Mouse (Mus musculus) hindbrain, embryonic 16.5 days (tissue): Measurements from ENCODE around the gene Fmnl3. TPM values are rescaled to one million over a fixed set of nuclear protein-coding genes. Genes with fewer than 3 reads are reported as not detected.
A peak's percentile ranks its signal among the peaks of the same experiment; 100 is the strongest.

Experiments
- ATAC-seq: fragments of 200-750 bp; cut with Nextera tagmentation; 2 replicates; pipeline ENCODE4 v1.8.0; 2017; ENCODE audit warnings: moderate TSS enrichment, moderate library complexity
- H3K27ac ChIP-seq: fragments of 300-500 bp; sonication (generic); 2 replicates; pipeline ENCODE4 v1.5.1; 2014; ENCODE audit warnings: low read depth, mild to moderate bottlenecking, control low read depth, low read length, moderate library complexity
- H3K27me3 ChIP-seq: fragments of 300-500 bp; sonication (generic); replicated peaks from 2 replicates; pipeline ENCODE4 v1.6.1; 2014; ENCODE audit warnings: low read length; ENCODE audit not compliant: control insufficient read depth, insufficient read depth
- H3K36me3 ChIP-seq: fragments of 300-500 bp; sonication (generic); 2 replicates; pipeline ENCODE4 v1.6.1; 2014; ENCODE audit warnings: mild to moderate bottlenecking, low read length, moderate library complexity, mixed read lengths; ENCODE audit not compliant: control insufficient read depth, insufficient read depth
- H3K4me1 ChIP-seq: fragments of 300-500 bp; sonication (generic); 2 replicates; pipeline ENCODE4 v1.6.1; 2014; ENCODE audit warnings: low read depth, low read length; ENCODE audit not compliant: control insufficient read depth, insufficient read depth
- H3K4me2 ChIP-seq: fragments of 300-500 bp; sonication (generic); 2 replicates; pipeline ENCODE4 v1.6.1; 2014; ENCODE audit warnings: mild to moderate bottlenecking, low read length, control low read depth, moderate library complexity
- H3K4me3 ChIP-seq: fragments of 300-500 bp; sonication (generic); 2 replicates; pipeline ENCODE4 v1.5.1; 2014; ENCODE audit warnings: mild to moderate bottlenecking, low read length, control low read depth, moderate library complexity
- H3K9ac ChIP-seq: fragments of 300-500 bp; sonication (generic); 2 replicates; pipeline ENCODE4 v1.6.1; 2014; ENCODE audit warnings: low read depth, mild to moderate bottlenecking, control low read depth, low read length, moderate library complexity
- H3K9me3 ChIP-seq: fragments of 300-500 bp; sonication (generic); 2 replicates; pipeline ENCODE4 v1.6.1; 2014; ENCODE audit warnings: mild to moderate bottlenecking, low read length, moderate library complexity; ENCODE audit not compliant: control insufficient read depth
- WGBS: fragments of 180-500 bp; shearing (Covaris S2); extraction: QIAGEN DNeasy Blood & Tissue Kit; methylation state at CpG from one replicate; pipeline ENCODE4 v1.1.7; 2014; 5-methylcytosine and 5-hydroxymethylcytosine counted together
- polyA plus RNA-seq: library from polyadenylated mRNA; unstranded; fragments of >200 nt; fragmentation: Nextera tagmentation; extraction: Ambion mirVana; gene quantifications from 2 replicates; pipeline ENCODE4 v1.2.1, GENCODE M21; 2015

The Fmnl3 gene
- polyA plus RNA-seq, 1 experiment from 2014 or later = 7.4 TPM

DNA sequence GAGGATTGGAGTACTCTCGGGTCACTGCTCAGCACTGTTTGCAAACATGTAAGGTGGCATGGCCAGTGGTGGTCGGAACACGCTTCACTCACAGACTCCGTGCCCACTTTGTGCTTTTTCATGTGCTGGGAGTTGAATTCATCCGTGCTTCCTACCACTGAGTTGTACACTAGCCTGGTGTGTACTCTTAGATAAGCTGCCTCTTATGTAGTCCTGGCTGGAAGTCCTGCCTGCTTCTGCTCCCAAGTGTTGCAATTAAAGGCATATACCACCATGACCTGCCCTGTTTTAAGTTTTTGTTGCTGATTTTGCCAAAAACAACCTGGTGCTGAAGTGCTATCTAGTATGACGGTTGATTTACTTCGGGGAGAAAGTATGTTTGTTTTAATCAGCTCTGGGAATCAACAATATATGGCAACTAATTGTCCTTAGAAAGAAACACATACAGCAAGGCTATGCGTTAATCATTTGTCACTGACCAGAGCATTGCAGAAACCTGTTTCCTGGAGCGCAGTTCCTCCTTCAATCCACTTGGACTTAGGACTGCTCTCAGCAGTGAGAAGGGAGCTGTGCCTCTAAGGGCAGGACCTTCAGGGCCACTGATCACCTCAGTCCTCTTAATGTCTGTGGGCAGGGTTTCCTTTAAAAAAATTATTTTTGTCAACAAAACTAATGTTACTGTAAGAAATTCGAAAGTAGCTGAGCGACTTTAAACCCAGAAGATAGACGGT lies 33.0 kb upstream of the Fmnl3 start:
- H3K4me2 ChIP-seq = no peak overlapping the region
- no peak overlapping the region for H3K4me3 ChIP-seq
- ATAC-seq = no peak
- no peaks in the 10 kb centered on the region for H3K9me3 ChIP-seq
- H3K27me3 ChIP-seq = no peaks in the 10 kb centered on the region
- peaks cover 35% of the 10 kb centered on the region for H3K36me3 ChIP-seq
- H3K4me1 ChIP-seq = no peaks in the 10 kb centered on the region; the same call in 1 of the 2 replicates
- H3K9ac ChIP-seq = no peak overlapping the region
- WGBS = 93% methylated on average over 12 of the region's 12 CpGs
- no peak overlapping the region for H3K27ac ChIP-seq

- 94% methylated on average over 6 of the region's 6 CpGs for WGBS
- H3K9ac ChIP-seq = no peak overlapping the region
- no peaks in the 10 kb centered on the region for H3K9me3 ChIP-seq
- H3K4me3 ChIP-seq = no peak overlapping the region
- ATAC-seq = no peak
- peaks cover 16% of the 10 kb centered on the region for H3K36me3 ChIP-seq
- no peak overlapping the region for H3K27ac ChIP-seq
- H3K4me2 ChIP-seq = no peak overlapping the region
- peaks cover 11% of the 10 kb centered on the region for H3K4me1 ChIP-seq
- no peaks in the 10 kb centered on the region for H3K27me3 ChIP-seq
These were observed 30.3 kb upstream of the Fmnl3 start for GRCm38 (mm10) chr15:99400602-99401001.

GRCm38 (mm10) chr15:99399503-99400245 lies 29.4 kb upstream of the Fmnl3 start:
- Histone ChIP-seq H3K27me3 (no peaks in the 10 kb centered on the region), H3K36me3 (peaks cover 10% of the 10 kb centered on the region), H3K9me3 (no peaks in the 10 kb centered on the region), H3K9ac (no peak overlapping the region), H3K4me1 (peaks cover 21% of the 10 kb centered on the region), H3K4me2 (no peak overlapping the region), H3K27ac (no peak overlapping the region), H3K4me3 (no peak overlapping the region)
- no peak for ATAC-seq
- 67% methylated on average over 15 of the region's 15 CpGs for WGBS

DNA sequence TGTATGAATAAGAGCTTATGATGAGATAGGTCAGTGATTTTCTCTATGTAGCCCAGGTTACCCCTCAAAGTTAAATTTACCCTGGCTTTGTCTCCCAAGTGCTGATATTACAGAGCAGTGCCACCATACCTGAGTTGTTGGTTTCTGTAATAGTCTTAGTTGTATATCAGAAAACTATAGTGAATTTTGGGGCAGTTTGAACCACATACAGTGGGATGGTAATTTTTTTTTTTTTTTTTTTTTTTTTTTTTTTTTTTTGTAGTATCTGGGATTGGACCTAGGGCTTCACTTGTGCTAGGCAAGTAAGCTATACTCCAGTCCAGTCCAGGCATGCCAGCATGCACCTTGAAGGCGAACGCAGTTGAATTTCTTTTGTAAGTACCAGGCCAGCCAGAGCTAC lies 27.3 kb upstream of the Fmnl3 start:
- peaks cover 30% of the 10 kb centered on the region for H3K4me1 ChIP-seq
- no peak overlapping the region for H3K9ac ChIP-seq
- no peaks in the 10 kb centered on the region for H3K27me3 ChIP-seq
- no peak overlapping the region for H3K4me3 ChIP-seq
- 90% methylated on average over 2 of the region's 2 CpGs for WGBS
- no peak overlapping the region for H3K27ac ChIP-seq
- ATAC-seq = no peak
- no peaks in the 10 kb centered on the region for H3K9me3 ChIP-seq
- no peak overlapping the region for H3K4me2 ChIP-seq
- 0 out of 2 replicates have a peak, but pooled peaks cover 3% of the 10 kb centered on the region for H3K36me3 ChIP-seq

GRCm38 (mm10) chr15:99396875-99397274 lies 26.6 kb upstream of the Fmnl3 start:
- Histone ChIP-seq H3K4me2 (no peak overlapping the region), H3K27me3 (no peaks in the 10 kb centered on the region), H3K9me3 (no peaks in the 10 kb centered on the region), H3K4me3 (no peak overlapping the region), H3K9ac (no peak overlapping the region), H3K4me1 (peaks cover 33% of the 10 kb centered on the region), H3K27ac (no peak overlapping the region), H3K36me3 (no peaks in the 10 kb centered on the region)
- no peak for ATAC-seq
- 73% methylated on average over 4 of the region's 4 CpGs for WGBS

GRCm38 (mm10) chr15:99396462-99396861 lies 26.2 kb upstream of the Fmnl3 start:
- Histone ChIP-seq H3K27me3 (no peaks in the 10 kb centered on the region), H3K4me2 (no peak overlapping the region), H3K4me3 (no peak overlapping the region), H3K4me1 (peaks cover 33% of the 10 kb centered on the region), H3K9ac (no peak overlapping the region), H3K36me3 (no peaks in the 10 kb centered on the region), H3K9me3 (no peaks in the 10 kb centered on the region), H3K27ac (no peak overlapping the region)
- WGBS = 77% methylated on average over 1 of the region's 1 CpGs
- no peak for ATAC-seq

- peak overlapping the region; percentile 92 for H3K4me2 ChIP-seq
- no peaks in the 10 kb centered on the region for H3K27me3 ChIP-seq
- peak overlapping the region; percentile 87 for H3K4me3 ChIP-seq
- peak overlapping the region; percentile 93 for H3K27ac ChIP-seq
- no peaks in the 10 kb centered on the region for H3K9me3 ChIP-seq
- peaks cover 33% of the 10 kb centered on the region for H3K4me1 ChIP-seq
- 11% methylated on average over 24 of the region's 24 CpGs for whole genome bisulfite sequencing
- peak overlapping the region; percentile 79 for H3K9ac ChIP-seq
- no peaks in the 10 kb centered on the region for H3K36me3 ChIP-seq
- peak; percentile 29 for ATAC-seq
These were observed 23.3 kb upstream of the Fmnl3 start for GRCm38 (mm10) chr15:99393386-99394252.

- peak within 1 kb of the TSS; percentile 79 for H3K9ac ChIP-seq
- H3K36me3 ChIP-seq = no peaks in the 10 kb centered on the region
- under 1% methylated on average over 49 of the region's 51 CpGs for WGBS
- peak within 1 kb of the TSS; percentile 93 for H3K27ac ChIP-seq
- peak within 1 kb of the TSS; percentile 92 for H3K4me2 ChIP-seq
- H3K9me3 ChIP-seq = no peaks in the 10 kb centered on the region
- H3K4me1 ChIP-seq = peaks cover 33% of the 10 kb centered on the region
- peak within 1 kb of the TSS; percentile 87 for H3K4me3 ChIP-seq
- no peaks in the 10 kb centered on the region for H3K27me3 ChIP-seq
- ATAC-seq = peak; percentile 100
These were observed 22.5 kb upstream of the Fmnl3 start, which contains the start of gene Tmbim6 for GRCm38 (mm10) chr15:99392486-99393385. Tmbim6 (plus strand) TSS chr15:99392882.
